ENCODE assay signal across 23 mouse cellular contexts in genomic region chr13:8538896-8539295, GRCm38 (mm10).
DNase-seq lines count a peak whose midpoint lies in the region; ATAC-seq and TF ChIP-seq lines count a peak whose summit lies in the region.
"Had no signal": no experiment of that assay in that cellular context is flagged by ENCODE, and none has a peak within 500 bp of the region (broad histone marks: within the 10 kb centered on the region; RNA-seq: fewer than 3 reads in every experiment).

No protein-coding gene starts in this region.

- no peak for TF ChIP-seq CTCF in lung, postnatal 0 days (IDR thresholded peaks at IDR 0.05)

- no peaks in the 10 kb centered on the region for H3K27me3 ChIP-seq in lung, postnatal 0 days (replicated peaks; ENCODE audit: insufficient read depth, low read length)
- H3K27me3 ChIP-seq: embryonic facial prominence, embryonic 12.5 days; hindbrain, embryonic 12.5 days had no signal

- peak; percentile 32; the same call in 1 of the 2 replicates for ATAC-seq in frontal cortex, adult (ENCODE audit: low TSS enrichment)
- no peak for ATAC-seq in lung, postnatal 0 days
- ATAC-seq: CD4-positive, CD25-positive, alpha-beta regulatory T cell, adult 4 months; inflammation-experienced regulatory T-cells, adult 6 months had no signal

- no peak overlapping the region for H3K4me2 ChIP-seq in lung, postnatal 0 days (replicated peaks; ENCODE audit: low read depth, low read length)
- H3K4me2 ChIP-seq: embryonic facial prominence, embryonic 12.5 days; hindbrain, embryonic 12.5 days had no signal

- 74% methylated on average over 10 of the region's 10 CpGs for WGBS in lung, postnatal 0 days

- no peak overlapping the region for H3K4me3 ChIP-seq in lung, postnatal 0 days (ENCODE audit: low read depth, low read length)
- H3K4me3 ChIP-seq: embryonic facial prominence, embryonic 12.5 days; gastrocnemius, adult 2 months; heart, embryonic 10.5 days; hindbrain, embryonic 12.5 days had no signal

- TF ChIP-seq EP300 in lung, postnatal 0 days (IDR thresholded peaks at IDR 0.05), result no peak

- H3K27ac ChIP-seq in lung, postnatal 0 days (ENCODE audit: low read length), result no peak overlapping the region
- H3K27ac ChIP-seq: embryonic facial prominence, embryonic 12.5 days; gastrocnemius, adult 2 months; heart, embryonic 10.5 days; hindbrain, embryonic 12.5 days had no signal

- no peaks in the 10 kb centered on the region for H3K9me3 ChIP-seq in lung, postnatal 0 days (ENCODE audit: low read length)
- H3K9me3 ChIP-seq: embryonic facial prominence, embryonic 12.5 days; G1E; heart, embryonic 10.5 days; hindbrain, embryonic 12.5 days had no signal

- no peaks in the 10 kb centered on the region for H3K4me1 ChIP-seq in lung, postnatal 0 days (ENCODE audit: insufficient read depth, low read depth, low read length)
- H3K4me1 ChIP-seq: embryonic facial prominence, embryonic 12.5 days; heart, embryonic 10.5 days; hindbrain, embryonic 12.5 days had no signal

- no peak overlapping the region for H3K9ac ChIP-seq in lung, postnatal 0 days (replicated peaks; ENCODE audit: low read depth)
- H3K9ac ChIP-seq: embryonic facial prominence, embryonic 12.5 days; hindbrain, embryonic 12.5 days had no signal

- DNase-seq in adrenal gland, postnatal 10 days, result peak; percentile 3
- no peak for DNase-seq in adrenal gland, adult 2 months
- DNase-seq in frontal cortex, postnatal 10 days (ENCODE audit: low spot score in 2 of 2), result no peak
- peak; percentile 24 for DNase-seq in lung, postnatal 0 days (ENCODE audit: low spot score)
- DNase-seq in lung, postnatal 10 days, result no peak
- peak; percentile 26 for DNase-seq in gonadal fat pad, adult 2 months (ENCODE audit: low read depth)
- DNase-seq in urinary bladder, postnatal 36 days (ENCODE audit: low spot score in 2 of 2), result no peak
- DNase-seq: B cell, adult 2 months; cerebellum, adult 11 months; cerebellum, adult 8-10 months; embryo, embryonic 11 days; gastrocnemius, adult 2 months; gastrocnemius, postnatal 36 days; heart, adult 18-20 months; heart, postnatal 10 days; heart, postnatal 4 days had no signal

- H3K36me3 ChIP-seq in lung, postnatal 0 days (ENCODE audit: insufficient read depth, low read length), result no peaks in the 10 kb centered on the region
- H3K36me3 ChIP-seq: embryonic facial prominence, embryonic 12.5 days; G1E; heart, embryonic 10.5 days; hindbrain, embryonic 12.5 days had no signal

Comparison
In these comparisons a context has a peak if more than half of its experiments do, and no peak if none do; other contexts are left out.
1. DNase-seq: peak in adrenal gland, postnatal 10 days (single experiment), lung, postnatal 0 days (single experiment) and gonadal fat pad, adult 2 months (single experiment); none in adrenal gland, adult 2 months (single experiment), frontal cortex, postnatal 10 days (0 of 2), lung, postnatal 10 days (single experiment) and urinary bladder, postnatal 36 days (0 of 2).